Mouse (Mus musculus) testis, postnatal 14 days (tissue): Measurements from ENCODE around the gene Polr3b.

ENCODE experiments used
- DNase-seq: peaks from one replicate; pipeline ENCODE4 v3.0.0; 2021; ENCODE audit warnings: low spot score

The Polr3b gene

DNA sequence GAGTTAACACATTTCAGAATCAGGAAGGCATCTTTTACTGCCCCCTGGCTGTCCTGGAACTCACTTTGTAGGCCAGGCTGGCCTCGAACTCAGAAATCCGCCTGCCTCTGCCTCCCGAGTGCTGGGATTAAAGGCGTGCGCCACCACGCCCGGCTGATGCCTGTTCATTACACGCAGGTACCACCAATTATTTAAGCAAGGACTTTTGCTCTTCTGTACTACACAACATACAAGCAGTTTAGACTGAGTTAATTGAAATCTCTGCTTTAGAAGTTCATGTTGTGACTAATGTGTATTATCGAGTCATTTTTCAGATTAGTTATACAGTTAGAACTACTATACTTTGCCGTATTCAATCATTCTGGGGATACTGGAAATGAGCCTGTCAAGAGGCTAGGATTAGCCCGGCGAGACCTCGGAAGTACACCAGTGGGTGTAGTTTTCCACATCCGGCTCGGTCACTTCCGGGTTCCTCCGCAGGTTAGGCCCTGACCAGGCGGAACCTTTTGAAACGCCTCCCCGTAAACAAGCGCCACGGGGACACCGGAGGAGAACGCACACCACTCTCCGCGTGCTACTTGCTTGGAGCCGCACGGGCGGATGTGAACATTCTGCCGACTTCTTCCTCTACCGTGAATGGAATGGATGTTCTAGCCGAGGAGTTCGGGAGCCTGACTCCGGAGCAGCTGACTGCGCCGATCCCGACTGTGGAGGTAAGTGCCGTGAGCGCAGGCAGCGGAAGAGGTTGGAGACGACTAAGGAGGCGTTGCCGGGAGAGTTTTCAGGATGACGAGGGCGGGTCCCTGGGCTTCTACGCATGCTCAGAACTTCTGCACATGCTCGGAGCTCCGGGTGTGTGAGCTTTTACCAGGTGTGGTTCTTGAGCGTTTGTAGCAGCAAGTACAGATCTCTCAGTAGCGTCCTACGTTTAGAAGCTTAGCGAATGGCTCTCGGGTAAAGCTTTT is at the start of gene Polr3b:
TSS of gene Polr3b (plus strand) at position 467 of the 965 bp plus-strand sequence.
- DNase-seq = peak; percentile 94

- DNase-seq = no peak
Measured at GRCm38 (mm10) chr10:84573671-84574420, 48.2 kb upstream of the Polr3b start.

DNA sequence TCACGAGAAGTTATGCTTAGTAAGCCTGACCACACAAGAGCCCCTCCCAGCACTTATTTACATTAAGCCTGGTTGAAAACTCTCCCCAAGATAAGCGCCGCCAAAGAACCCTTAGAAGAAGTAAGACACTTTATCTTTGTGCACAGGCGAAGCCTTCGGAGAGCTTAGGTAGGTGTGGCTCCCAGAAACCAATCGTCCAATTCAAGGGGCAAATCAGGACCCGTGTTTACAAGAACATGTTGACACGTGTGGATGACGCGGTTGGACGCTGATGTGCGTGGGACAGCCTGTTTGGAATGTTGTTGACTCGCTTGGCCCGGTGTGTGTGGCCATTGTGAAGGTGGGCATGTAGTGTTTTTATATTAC is 46.1 kb upstream of the Polr3b start:
- DNase-seq = no peak

- peak; percentile 92 for DNase-seq
Measured at GRCm38 (mm10) chr10:84576395-84577070, 45.6 kb upstream of the Polr3b start, which contains the start of gene Tcp11l2. Gene Tcp11l2, plus strand, starts transcription at chr10:84576626.

DNA sequence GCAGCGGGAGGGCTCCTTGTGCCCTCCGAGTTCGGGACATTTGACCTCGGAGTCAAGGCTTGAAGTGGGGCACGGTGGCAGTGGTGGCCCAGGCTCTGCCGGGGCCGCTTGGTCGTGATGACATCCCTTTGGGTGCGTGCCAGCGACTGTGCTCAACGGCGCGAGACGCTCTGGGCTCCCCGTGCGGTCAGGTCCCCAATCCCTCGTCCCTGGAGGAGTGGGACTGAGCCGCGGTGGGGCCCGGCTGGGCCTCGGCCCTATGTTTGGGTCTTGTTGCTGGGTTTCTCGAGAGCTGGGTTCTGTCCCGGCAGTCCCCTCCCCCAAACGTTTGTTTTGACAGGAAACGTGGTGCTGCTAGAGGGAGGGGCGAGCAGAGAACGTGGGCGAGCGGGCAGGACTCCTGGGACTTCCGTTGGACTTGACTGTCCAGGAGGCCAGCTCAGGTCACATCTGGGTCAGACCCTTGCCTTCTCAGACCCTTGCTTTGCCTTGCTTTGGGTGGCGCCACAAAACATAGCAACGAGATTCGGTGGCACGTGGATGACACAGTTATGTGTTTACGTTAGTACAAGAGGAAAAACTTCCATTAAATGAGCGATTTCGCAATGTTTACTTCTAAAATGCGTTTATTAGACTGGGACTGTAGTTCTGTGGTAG is 44.9 kb upstream of the Polr3b start:
- DNase-seq = peak; percentile 78

- no peak for DNase-seq
Measured at GRCm38 (mm10) chr10:84578738-84579137, 43.4 kb upstream of the Polr3b start.

DNA sequence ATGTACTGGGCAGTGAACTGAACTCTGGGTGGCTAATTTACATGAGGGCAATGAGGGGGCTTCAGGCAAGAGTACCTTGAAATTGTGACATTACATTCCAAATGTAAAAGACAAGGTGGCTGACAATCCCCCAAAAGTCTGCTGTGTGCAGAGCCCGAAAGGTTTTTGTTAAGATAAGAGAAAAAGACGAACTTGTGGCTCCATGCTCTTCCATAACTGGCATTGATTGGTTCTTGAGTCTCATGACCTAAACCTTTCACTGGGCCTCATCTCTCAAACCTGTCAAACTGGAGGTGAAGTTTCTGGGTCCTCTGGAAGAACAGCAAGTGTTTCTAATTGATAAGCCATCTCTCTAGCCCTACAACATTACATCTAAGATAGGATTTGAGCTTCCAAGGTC is 42.6 kb upstream of the Polr3b start:
- DNase-seq = no peak

DNA sequence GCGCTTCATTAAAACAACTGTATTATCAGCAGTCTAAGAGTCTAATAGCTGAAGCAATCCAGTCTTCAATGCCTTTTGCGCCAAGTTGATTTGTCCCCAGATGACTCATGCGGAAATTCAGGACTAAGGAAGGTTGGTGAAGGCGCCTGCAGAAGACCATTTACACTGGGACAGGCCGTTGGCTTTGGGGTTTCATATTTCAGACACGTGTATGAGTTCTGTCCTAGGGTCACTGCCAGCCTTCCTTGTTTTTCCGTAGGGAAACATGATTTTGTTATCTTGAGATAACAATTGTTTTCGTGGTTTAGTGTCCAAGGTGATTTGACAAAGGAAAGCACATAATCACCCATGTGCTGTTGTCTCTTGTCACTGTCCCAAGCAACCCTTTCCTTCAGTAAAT is 40.9 kb upstream of the Polr3b start:
- no peak for DNase-seq

GRCm38 (mm10) chr10:84582236-84582635 is 39.9 kb upstream of the Polr3b start:
- no peak for DNase-seq

DNA sequence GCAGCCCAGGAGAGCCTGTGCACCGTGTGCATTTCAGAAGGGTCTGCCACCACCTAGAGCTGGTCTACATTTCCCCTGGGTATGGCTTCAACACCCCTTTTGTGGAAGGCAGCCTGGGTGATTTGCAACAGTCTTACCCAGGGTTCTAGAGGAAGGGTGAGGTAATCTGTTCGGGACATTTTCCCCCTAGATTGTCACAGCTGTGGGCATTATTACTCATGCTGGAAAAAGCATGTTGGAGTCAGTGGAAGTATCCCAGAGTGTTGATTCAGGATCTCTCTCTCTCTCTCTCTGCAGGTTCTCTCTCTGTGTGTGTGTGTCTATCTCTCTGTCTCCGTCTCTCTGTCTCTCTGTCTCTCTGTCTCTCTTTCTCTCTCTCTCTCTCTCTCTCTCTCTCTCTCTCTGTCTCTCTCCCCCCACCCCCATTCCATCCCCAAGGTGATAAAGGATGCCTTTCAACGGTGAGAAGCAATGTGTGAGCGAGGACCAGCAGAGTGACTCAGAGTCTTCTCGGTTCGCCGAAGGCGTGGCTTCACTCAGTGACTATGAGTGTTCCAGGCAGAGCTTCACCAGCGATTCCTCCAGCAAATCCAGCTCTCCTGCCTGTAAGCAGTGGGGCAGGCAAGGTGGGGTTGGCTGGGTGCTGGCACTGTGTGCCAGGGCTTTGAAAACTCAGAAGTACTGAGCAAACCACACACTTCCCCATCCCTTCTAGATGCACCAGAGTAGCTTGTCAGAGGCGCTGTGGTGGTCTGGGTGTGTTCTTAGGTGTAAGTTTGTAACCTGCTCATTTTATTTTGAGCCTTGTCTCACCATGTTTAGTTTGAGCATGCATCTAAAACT is 37.4 kb upstream of the Polr3b start:
- no peak for DNase-seq

GRCm38 (mm10) chr10:84585294-84585650 is 36.8 kb upstream of the Polr3b start:
- no peak for DNase-seq

DNA sequence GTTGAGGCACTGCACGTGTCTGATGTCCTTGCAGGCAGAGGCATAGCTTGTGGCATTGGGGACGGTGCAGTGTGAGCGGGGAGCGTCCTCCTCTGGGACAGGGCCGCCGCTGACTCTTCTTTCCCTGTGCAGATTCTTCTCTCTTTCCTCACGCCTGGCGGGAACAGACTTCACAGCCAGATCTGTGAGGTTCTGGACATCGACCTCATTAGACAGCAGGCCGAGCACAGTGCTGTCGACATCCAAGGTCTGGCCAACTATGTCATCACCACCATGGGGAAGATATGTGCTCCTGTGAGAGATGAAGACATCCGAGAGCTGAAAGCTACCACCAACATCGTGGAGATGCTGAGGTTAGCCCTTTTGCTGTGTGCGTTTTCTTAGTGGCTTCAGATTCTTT is 31.1 kb upstream of the Polr3b start:
- DNase-seq = no peak

DNA sequence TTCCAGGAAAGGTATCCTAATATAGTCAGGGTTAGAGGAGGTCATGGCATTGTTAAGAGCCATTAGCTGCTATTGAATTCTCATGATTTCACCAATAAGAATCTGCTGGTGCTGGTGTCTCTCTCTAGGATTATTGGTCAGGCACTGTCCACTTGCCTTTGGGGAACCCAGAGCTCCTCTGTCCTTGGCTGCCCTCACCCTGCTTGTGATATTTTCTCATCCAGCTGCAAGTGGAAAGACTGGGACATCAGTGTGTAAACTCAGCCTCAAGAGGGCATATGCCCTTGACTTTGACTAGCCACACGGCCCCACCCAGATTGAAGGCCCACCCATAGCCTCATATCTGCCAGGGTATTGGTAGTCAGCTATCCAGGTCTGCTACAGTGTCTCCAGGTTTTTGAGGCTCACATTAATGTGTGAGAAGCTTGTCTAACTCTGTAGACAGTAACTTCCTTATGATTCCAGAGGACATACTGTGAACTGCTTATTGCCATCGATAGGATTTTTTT is 30.4 kb upstream of the Polr3b start:
- no peak for DNase-seq

GRCm38 (mm10) chr10:84592745-84593144 is 29.3 kb upstream of the Polr3b start:
- no peak for DNase-seq

DNA sequence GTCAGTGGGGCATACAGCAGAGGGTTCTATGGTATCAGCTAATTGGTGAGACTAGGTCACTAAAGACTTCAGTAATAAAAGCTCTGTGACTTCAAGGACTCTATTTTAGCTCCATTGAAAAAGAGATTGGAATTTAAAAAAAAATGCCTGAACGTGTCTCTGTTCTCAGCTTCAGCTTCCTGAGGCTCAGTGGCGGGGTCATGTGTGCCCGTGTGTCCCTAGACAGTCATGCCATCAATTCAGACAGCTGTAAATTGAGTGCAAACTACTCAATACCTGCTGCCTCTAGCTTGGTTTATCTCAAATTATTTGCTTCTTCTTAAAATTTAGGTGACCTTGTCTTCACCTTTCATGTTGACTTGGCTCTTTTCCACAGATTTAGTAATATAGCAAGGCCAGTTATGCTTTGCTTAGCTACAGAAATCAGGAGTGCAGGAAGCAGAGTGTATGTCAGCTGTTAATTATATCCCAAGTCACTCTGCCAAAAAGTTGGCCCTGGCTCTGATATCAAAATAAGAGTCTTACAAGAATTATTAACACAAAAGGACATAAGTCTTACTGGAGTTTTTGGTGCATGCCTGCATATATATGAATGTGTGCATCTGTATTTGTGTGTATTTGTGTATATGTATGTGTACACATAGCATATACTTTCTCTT is 24.8 kb upstream of the Polr3b start:
- DNase-seq = no peak

- no peak for DNase-seq
Measured at GRCm38 (mm10) chr10:84598172-84598571, 23.9 kb upstream of the Polr3b start.

- DNase-seq = no peak
Measured at GRCm38 (mm10) chr10:84600136-84600535, 22.0 kb upstream of the Polr3b start.

- DNase-seq = no peak
Measured at GRCm38 (mm10) chr10:84604335-84604734, 17.8 kb upstream of the Polr3b start.

GRCm38 (mm10) chr10:84608361-84608760 is 13.7 kb upstream of the Polr3b start:
- DNase-seq = no peak

DNA sequence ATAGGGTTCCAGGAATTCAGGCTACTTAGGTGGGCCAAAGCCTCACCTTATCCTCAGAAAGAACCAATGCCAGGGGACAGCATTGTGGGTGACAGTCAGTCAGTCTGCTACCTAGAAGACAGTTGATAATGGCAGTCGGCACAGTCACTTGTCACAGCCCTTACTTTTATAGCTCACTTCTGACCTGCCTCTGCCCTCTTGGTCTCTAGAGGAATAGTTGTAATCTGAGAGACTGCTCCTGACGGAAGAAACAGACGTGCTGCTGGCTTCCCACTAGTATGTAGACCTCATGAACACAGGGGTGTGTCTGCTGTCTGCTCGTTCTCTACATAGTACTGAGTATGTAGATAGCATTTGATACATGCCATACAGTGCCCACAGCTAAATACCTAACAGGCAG is 11.8 kb upstream of the Polr3b start:
- DNase-seq = no peak
